Mouse (Mus musculus) intestine, embryonic 16.5 days (tissue): Measurements from ENCODE around the gene Capn2. TPM values are rescaled to one million over a fixed set of nuclear protein-coding genes. Genes with fewer than 3 reads are reported as not detected.

Experiments used
- ATAC-seq: fragments of 200-750 bp; cut with Nextera tagmentation; 2 replicates; pipeline ENCODE4 v1.8.0; 2017; ENCODE audit warnings: moderate TSS enrichment, moderate library complexity
- H3K27ac ChIP-seq: fragments of 300-500 bp; sonication (generic); 2 replicates; pipeline ENCODE4 v1.5.1; 2014; ENCODE audit warnings: mild to moderate bottlenecking, low read length
- H3K27me3 ChIP-seq: fragments of 300-500 bp; sonication (generic); replicated peaks from 2 replicates; pipeline ENCODE4 v1.6.1; 2014; ENCODE audit warnings: low read length, control low read depth, mixed read lengths; ENCODE audit not compliant: control insufficient read depth, insufficient read depth
- H3K36me3 ChIP-seq: fragments of 300-500 bp; sonication (generic); 2 replicates; pipeline ENCODE4 v1.6.1; 2014; ENCODE audit warnings: low read length, control low read depth; ENCODE audit not compliant: control insufficient read depth, insufficient read depth
- H3K4me1 ChIP-seq: fragments of 300-500 bp; sonication (generic); 2 replicates; pipeline ENCODE4 v1.6.1; 2014; ENCODE audit warnings: low read length, control low read depth, mixed read lengths; ENCODE audit not compliant: control insufficient read depth, insufficient read depth
- H3K4me2 ChIP-seq: fragments of 300-500 bp; sonication (generic); 2 replicates; pipeline ENCODE4 v1.6.1; 2014; ENCODE audit warnings: low read depth, low read length, control low read depth
- H3K4me3 ChIP-seq: fragments of 300-500 bp; sonication (generic); 2 replicates; pipeline ENCODE4 v1.5.1; 2014; ENCODE audit warnings: mild to moderate bottlenecking, low read length
- H3K9ac ChIP-seq: fragments of 300-500 bp; sonication (generic); 2 replicates; pipeline ENCODE4 v1.6.1; 2014; ENCODE audit warnings: low read depth, low read length
- H3K9me3 ChIP-seq: fragments of 300-500 bp; sonication (generic); 2 replicates; pipeline ENCODE4 v1.6.1; 2016; ENCODE audit warnings: low read length, control low read depth; ENCODE audit not compliant: control insufficient read depth
- WGBS: fragments of 180-500 bp; shearing (Covaris S2); extraction: QIAGEN DNeasy Blood & Tissue Kit; methylation state at CpG from one replicate; pipeline ENCODE4 v1.1.7; 2014; 5-methylcytosine and 5-hydroxymethylcytosine counted together
- polyA plus RNA-seq: library from polyadenylated mRNA; unstranded; fragments of >200 nt; fragmentation: Nextera tagmentation; extraction: Ambion mirVana; gene quantifications from 2 replicates; pipeline ENCODE4 v1.2.1, GENCODE M21; 2015

The Capn2 gene
- polyA plus RNA-seq, 1 experiment from 2014 or later, result 77.0 TPM

DNA sequence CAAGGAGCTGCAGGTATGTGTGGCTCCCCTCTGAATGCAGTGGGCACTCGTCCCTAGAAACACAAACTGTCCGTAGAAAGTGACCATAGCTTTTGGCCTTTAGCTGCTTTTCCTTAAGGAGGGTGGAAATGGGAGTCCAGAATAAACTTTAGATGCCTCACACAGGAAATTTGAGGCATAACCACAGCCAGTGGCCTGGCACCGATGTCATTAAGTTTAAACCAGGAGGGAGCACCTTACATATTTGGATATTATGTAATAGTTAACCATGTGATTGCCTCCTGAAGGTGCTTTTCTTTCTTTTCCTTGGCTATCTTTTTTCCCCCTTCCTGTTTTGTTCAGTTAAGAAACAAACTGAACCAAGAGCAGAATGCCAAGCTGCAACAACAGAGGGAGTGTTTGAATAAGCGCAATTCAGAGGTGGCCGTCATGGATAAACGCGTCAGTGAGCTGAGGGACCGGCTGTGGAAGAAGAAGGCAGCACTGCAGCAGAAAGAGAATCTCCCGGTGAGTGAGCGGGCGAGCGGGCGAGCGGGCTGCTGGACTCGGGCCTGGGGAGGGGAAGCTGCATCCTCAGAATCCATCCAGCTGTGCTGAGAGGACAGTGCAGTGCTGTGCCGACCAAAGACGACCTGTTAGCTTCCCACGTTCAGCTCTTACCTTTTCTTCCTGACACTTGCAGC, 75.5 kb downstream of the Capn2 start:
- H3K27me3 ChIP-seq, result no peaks in the 10 kb centered on the region
- ATAC-seq, result no peak
- peaks cover 27% of the 10 kb centered on the region for H3K36me3 ChIP-seq
- no peak overlapping the region for H3K27ac ChIP-seq
- H3K4me1 ChIP-seq, result no peaks in the 10 kb centered on the region
- H3K9me3 ChIP-seq, result no peaks in the 10 kb centered on the region
- 90% methylated on average over 18 of the region's 18 CpGs for WGBS
- H3K9ac ChIP-seq, result no peak overlapping the region
- no peak overlapping the region for H3K4me2 ChIP-seq
- H3K4me3 ChIP-seq, result no peak overlapping the region

DNA sequence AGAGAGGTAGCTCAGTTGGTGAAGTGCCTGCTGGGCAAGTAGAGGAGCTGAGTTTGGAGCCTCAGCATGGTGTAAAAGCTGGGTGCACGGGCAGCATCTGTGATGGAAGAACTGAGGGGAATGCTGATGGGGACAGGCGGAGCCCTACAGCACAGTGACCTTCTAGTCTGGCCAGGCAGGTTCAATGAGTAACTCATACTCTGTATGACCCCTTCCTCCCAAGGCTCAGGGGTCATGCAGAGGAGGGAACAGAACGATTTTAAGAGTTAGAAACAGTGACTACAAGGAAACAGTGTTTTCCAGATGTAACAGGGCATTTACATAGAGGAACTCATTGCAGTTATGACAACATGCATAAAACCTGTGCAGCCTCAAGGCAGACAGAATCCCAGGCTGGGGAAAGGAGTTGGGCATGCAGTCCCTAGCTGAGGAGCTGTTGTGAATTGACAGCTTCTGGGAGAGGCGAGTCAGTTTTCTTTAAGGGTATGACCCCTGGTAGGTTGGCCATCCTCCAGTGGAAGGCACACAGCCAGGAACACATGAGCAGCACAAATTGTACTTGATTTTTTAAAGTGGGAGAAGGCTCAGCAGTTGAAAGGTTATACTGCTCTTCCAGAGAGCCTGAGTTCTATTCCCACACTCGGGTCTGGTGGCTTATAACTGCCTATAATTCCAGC, 77.7 kb downstream of the Capn2 start:
- WGBS, result 61% methylated on average over 5 of the region's 5 CpGs
- no peak for ATAC-seq
- H3K27ac ChIP-seq, result no peak overlapping the region

DNA sequence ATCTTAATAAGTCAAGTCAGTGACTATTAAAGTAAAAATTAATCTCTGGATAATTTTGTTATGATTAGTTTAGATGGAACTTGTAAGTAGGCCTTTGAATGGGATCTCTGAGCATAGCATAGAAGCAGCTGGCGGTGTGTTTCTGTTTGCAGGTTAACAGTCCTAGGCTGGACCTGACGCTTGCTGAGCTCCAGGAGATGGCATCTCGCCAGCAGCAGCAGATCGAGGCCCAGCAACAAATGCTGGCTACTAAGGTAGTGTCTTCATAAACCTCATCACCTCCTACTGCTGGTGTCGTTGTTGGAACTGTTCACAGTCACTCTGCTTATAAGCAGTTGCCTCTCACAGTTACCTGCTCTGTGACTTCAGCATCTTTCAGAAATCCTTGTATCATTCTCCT, 80.7 kb downstream of the Capn2 start:
- no peak for ATAC-seq
- Histone ChIP-seq H3K4me3 (no peak overlapping the region), H3K9me3 (no peaks in the 10 kb centered on the region), H3K4me2 (no peak overlapping the region), H3K27ac (no peak overlapping the region), H3K36me3 (peaks cover 19% of the 10 kb centered on the region), H3K4me1 (no peaks in the 10 kb centered on the region), H3K9ac (no peak overlapping the region), H3K27me3 (no peaks in the 10 kb centered on the region)
- 69% methylated on average over 5 of the region's 5 CpGs for WGBS

More for the DNA sequence above, 77.7 kb downstream of the Capn2 start:
- Histone ChIP-seq H3K9me3 (no peaks in the 10 kb centered on the region), H3K4me3 (no peak overlapping the region), H3K27me3 (no peaks in the 10 kb centered on the region), H3K36me3 (peaks cover 18% of the 10 kb centered on the region), H3K4me1 (no peaks in the 10 kb centered on the region), H3K9ac (no peak overlapping the region), H3K4me2 (no peak overlapping the region)

DNA sequence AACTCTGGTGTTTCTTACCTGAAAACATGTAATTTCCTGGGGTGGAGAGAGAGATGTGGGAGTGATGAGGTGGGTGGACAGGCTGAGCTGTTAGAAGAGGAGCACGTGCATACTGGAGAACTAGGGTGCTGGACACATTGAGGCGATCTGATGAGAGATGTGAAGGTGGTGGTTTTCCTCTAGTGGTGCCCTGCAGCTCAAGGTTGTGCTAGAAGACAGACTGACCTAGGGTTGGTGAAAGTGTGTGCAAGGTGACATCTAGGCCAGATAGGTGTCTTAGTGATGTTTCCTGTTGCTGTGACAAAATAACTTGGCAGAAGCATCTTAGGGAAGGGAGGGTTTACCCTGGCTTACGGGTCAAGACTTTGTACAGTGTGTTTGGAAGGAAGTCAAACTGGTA, 85.3 kb downstream of the Capn2 start:
- no peak overlapping the region for H3K27ac ChIP-seq
- WGBS, result 96% methylated on average over 3 of the region's 3 CpGs
- H3K9me3 ChIP-seq, result no peaks in the 10 kb centered on the region
- H3K36me3 ChIP-seq, result peaks cover 12% of the 10 kb centered on the region; the same call in 1 of the 2 replicates
- no peak overlapping the region for H3K9ac ChIP-seq
- H3K4me1 ChIP-seq, result no peaks in the 10 kb centered on the region
- ATAC-seq, result no peak
- no peak overlapping the region for H3K4me2 ChIP-seq
- H3K4me3 ChIP-seq, result no peak overlapping the region
- no peaks in the 10 kb centered on the region for H3K27me3 ChIP-seq

DNA sequence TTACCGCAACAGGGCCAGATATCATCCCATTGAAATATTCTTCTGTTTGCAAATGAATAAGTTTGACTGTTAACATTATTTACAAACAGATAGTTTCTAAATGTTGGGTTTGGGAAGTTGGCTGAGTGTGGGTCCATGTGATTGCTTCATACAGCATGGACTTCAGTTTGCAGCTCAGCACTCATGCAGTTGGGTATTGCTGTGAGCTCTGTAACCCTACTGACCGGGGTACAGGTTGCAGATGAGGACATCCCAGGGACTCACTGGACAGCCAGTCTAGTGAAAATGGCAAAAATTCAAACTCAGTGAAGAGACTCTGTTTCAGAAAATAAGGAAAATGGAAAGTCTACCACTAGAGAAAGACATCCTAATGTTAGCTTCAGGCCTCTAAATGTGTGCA, 86.7 kb downstream of the Capn2 start:
- no peak overlapping the region for H3K4me2 ChIP-seq
- H3K9me3 ChIP-seq, result no peaks in the 10 kb centered on the region
- 94% methylated on average over 2 of the region's 2 CpGs for WGBS
- no peak overlapping the region for H3K9ac ChIP-seq
- H3K4me1 ChIP-seq, result peaks cover 5% of the 10 kb centered on the region
- no peak overlapping the region for H3K4me3 ChIP-seq
- no peak for ATAC-seq
- peaks cover 9% of the 10 kb centered on the region; the same call in 1 of the 2 replicates for H3K36me3 ChIP-seq
- H3K27ac ChIP-seq, result no peak overlapping the region
- no peaks in the 10 kb centered on the region for H3K27me3 ChIP-seq

DNA sequence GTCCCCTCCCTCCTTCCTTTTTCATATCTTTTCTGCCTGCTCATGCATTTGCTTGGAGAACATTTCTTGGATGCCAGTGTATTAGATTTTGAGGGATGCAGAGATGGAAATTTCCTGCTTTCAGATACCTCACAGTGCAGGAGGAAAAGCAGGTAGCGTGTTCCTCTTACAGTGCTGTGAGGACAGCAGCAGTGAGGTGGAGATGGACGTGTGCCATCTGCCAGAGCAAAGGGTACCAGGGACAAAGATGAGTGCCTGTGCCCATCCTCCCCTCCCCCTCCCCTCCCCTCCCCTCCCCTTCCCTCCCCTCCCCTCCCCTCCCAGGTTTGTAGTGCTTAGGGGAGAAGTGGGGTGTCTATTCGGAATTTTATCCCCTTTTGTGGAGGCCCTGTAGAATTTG, 87.6 kb downstream of the Capn2 start:
- H3K4me1 ChIP-seq, result peaks cover 12% of the 10 kb centered on the region
- peaks cover 9% of the 10 kb centered on the region; the same call in 1 of the 2 replicates for H3K36me3 ChIP-seq
- no peak overlapping the region for H3K27ac ChIP-seq
- 78% methylated on average over 3 of the region's 3 CpGs for WGBS
- H3K4me3 ChIP-seq, result no peak overlapping the region
- ATAC-seq, result no peak
- no peaks in the 10 kb centered on the region for H3K27me3 ChIP-seq
- H3K9me3 ChIP-seq, result no peaks in the 10 kb centered on the region
- no peak overlapping the region for H3K4me2 ChIP-seq
- no peak overlapping the region for H3K9ac ChIP-seq

DNA sequence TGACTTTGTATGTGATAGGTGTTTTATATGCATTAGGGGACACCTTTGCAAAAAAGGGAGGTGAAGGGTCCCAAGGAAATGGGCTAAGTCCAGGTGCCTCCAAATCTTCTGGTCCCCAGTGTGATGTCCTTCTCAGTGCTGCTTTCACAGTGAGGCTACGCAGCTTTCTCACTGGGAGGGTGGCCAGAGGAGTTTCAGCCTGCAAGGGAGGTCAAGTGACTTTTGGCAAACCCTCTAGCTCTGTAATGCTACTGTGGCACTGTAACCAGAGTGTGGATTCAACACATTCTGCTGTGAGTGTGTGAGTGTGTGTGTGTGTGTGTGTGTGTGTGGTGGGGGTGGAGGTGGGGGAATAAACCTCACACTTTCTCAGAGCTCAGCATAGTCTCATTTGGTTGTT, 90.0 kb downstream of the Capn2 start:
- H3K4me3 ChIP-seq, result no peak overlapping the region
- no peaks in the 10 kb centered on the region for H3K27me3 ChIP-seq
- no peak overlapping the region for H3K4me2 ChIP-seq
- no peak for ATAC-seq
- 0 out of 2 replicates have a peak, but pooled peaks cover 9% of the 10 kb centered on the region for H3K36me3 ChIP-seq
- H3K9me3 ChIP-seq, result no peaks in the 10 kb centered on the region
- WGBS, result 76% methylated on average over 1 of the region's 1 CpGs
- peaks cover 13% of the 10 kb centered on the region for H3K4me1 ChIP-seq
- no peak overlapping the region for H3K9ac ChIP-seq
- H3K27ac ChIP-seq, result no peak overlapping the region

- Histone ChIP-seq H3K27ac (no peak overlapping the region), H3K36me3 (0 out of 2 replicates have a peak, but pooled peaks cover under 1% of the 10 kb centered on the region), H3K27me3 (no peaks in the 10 kb centered on the region), H3K4me2 (no peak overlapping the region), H3K4me3 (no peak overlapping the region), H3K4me1 (peaks cover 13% of the 10 kb centered on the region), H3K9ac (no peak overlapping the region), H3K9me3 (no peaks in the 10 kb centered on the region)
- WGBS, result 55% methylated on average over 2 of the region's 2 CpGs
- no peak for ATAC-seq
These were observed 91.0 kb downstream of the Capn2 start for GRCm38 (mm10) chr1:182426444-182426843.

- Histone ChIP-seq H3K9me3 (no peaks in the 10 kb centered on the region), H3K4me1 (peaks cover 13% of the 10 kb centered on the region), H3K27ac (no peak overlapping the region), H3K9ac (no peak overlapping the region), H3K36me3 (no peaks in the 10 kb centered on the region), H3K27me3 (no peaks in the 10 kb centered on the region), H3K4me2 (no peak overlapping the region), H3K4me3 (no peak overlapping the region)
- WGBS, result 72% methylated on average over 3 of the region's 3 CpGs
- no peak for ATAC-seq
These were observed 92.2 kb downstream of the Capn2 start for GRCm38 (mm10) chr1:182425176-182425575.
